Mouse (Mus musculus) stomach, postnatal 0 days (tissue): ENCODE measurements around the gene Mgll.

ENCODE experiments used
- CTCF ChIP-seq: IDR thresholded peaks from 2 replicates; pipeline ENCODE4 v1.5.1; 2016; ENCODE audit warnings: antibody characterized with exemption, low read depth, mild to moderate bottlenecking, moderate library complexity
- EP300 ChIP-seq: optimal IDR thresholded peaks from 2 replicates; pipeline ENCODE3; 2016; ENCODE audit warnings: antibody characterized with exemption

- TF ChIP-seq CTCF, result no peak
- TF ChIP-seq EP300, result no peak
These were observed 35.5 kb upstream of the Mgll start for GRCm38 (mm10) chr6:88688712-88689111.
